Mouse (Mus musculus) heart, embryonic 13.5 days (tissue): ENCODE measurements at regions not wholly inside any gene's neighbourhood (a gene's known extent, or its start where the extent isn't known, plus 50 kb on each side); places are given as distances from the start of the nearest gene placed in this dataset.
A peak's percentile ranks its signal among the peaks of the same experiment; 100 is the strongest.

ENCODE experiments used
- ATAC-seq: fragments of 200-750 bp; cut with Nextera tagmentation; 2 replicates; pipeline ENCODE4 v1.8.0; 2017; ENCODE audit warnings: moderate TSS enrichment; ENCODE audit not compliant: insufficient number of reproducible peaks, low FRiP score, low TSS enrichment; ENCODE audit errors: extremely low read depth
- H3K27ac ChIP-seq: fragments of 300-500 bp; sonication (generic); replicated peaks from 2 replicates; pipeline ENCODE4 v1.5.1; 2015; ENCODE audit warnings: moderate library complexity, mild to moderate bottlenecking, inconsistent platforms
- H3K27me3 ChIP-seq: fragments of 300-500 bp; sonication (generic); replicated peaks from 2 replicates; pipeline ENCODE4 v1.6.1; 2015; ENCODE audit warnings: mild to moderate bottlenecking, inconsistent platforms
- H3K36me3 ChIP-seq: fragments of 300-500 bp; sonication (generic); 2 replicates; pipeline ENCODE4 v1.6.1; 2015; ENCODE audit warnings: mild to moderate bottlenecking, inconsistent platforms
- H3K4me1 ChIP-seq: fragments of 300-500 bp; sonication (generic); 2 replicates; pipeline ENCODE4 v1.6.1; 2015; ENCODE audit warnings: inconsistent platforms
- H3K4me2 ChIP-seq: fragments of 300-500 bp; sonication (generic); 2 replicates; pipeline ENCODE4 v1.6.1; 2015; ENCODE audit warnings: inconsistent platforms, mild to moderate bottlenecking, moderate library complexity
- H3K4me3 ChIP-seq: fragments of 300-500 bp; sonication (generic); 2 replicates; pipeline ENCODE4 v1.5.1; 2015; ENCODE audit warnings: moderate library complexity, mild to moderate bottlenecking, inconsistent platforms
- H3K9ac ChIP-seq: fragments of 300-500 bp; sonication (generic); 2 replicates; pipeline ENCODE4 v1.6.1; 2015; ENCODE audit warnings: inconsistent platforms, mild to moderate bottlenecking, moderate library complexity
- H3K9me3 ChIP-seq: fragments of 300-500 bp; sonication (generic); 2 replicates; pipeline ENCODE4 v1.6.1; 2016; ENCODE audit warnings: inconsistent platforms
- WGBS: fragments of 180-500 bp; shearing (Covaris S2); methylation state at CpG from one replicate; pipeline ENCODE4 v1.1.7; 2015; ENCODE audit warnings: mixed read lengths; 5-methylcytosine and 5-hydroxymethylcytosine counted together

- H3K4me2 ChIP-seq, result no peak overlapping the region
- ATAC-seq, result no peak
- 39% methylated on average over 8 of the region's 8 CpGs for WGBS
- peak overlapping the region; percentile 26; the same call in 1 of the 2 replicates for H3K27ac ChIP-seq
- H3K9me3 ChIP-seq, result no peaks in the 10 kb centered on the region
- H3K4me1 ChIP-seq, result peaks cover 12% of the 10 kb centered on the region
- H3K36me3 ChIP-seq, result no peaks in the 10 kb centered on the region
- H3K27me3 ChIP-seq, result no peaks in the 10 kb centered on the region
- H3K4me3 ChIP-seq, result no peak overlapping the region
- no peak overlapping the region for H3K9ac ChIP-seq
Observed at GRCm38 (mm10) chr15:51574538-51575105, 2310.1 kb upstream of the Gm7489 start.

GRCm38 (mm10) chr15:51583636-51584035 is 2301.1 kb upstream of the Gm7489 start:
- Histone ChIP-seq H3K4me2 (no peak overlapping the region), H3K27ac (no peak overlapping the region), H3K9me3 (no peaks in the 10 kb centered on the region), H3K4me3 (no peak overlapping the region), H3K36me3 (no peaks in the 10 kb centered on the region), H3K27me3 (no peaks in the 10 kb centered on the region), H3K4me1 (no peaks in the 10 kb centered on the region), H3K9ac (no peak overlapping the region)
- ATAC-seq, result no peak
- 83% methylated on average over 1 of the region's 1 CpGs for WGBS

DNA sequence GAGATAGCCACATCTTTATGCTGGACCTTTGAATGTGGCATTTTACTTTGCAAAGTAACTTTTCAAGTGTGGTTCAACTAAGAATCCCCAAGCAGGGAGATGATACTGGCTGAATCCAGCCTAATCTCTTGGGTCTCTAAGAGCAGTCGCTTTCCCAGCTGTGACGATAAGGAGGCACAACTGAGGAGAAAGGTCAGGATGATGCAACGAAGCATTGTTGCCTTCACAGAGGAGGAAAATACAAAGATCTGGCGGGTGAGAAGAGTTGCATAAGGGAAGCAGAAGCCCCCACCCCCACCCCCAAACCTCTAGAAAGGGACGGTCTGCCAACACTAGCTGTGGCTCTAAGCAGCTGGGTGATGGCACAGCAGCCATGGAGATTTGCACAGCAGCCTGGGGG is 2298.6 kb upstream of the Gm7489 start:
- H3K27ac ChIP-seq, result no peak overlapping the region
- H3K4me3 ChIP-seq, result no peak overlapping the region
- whole genome bisulfite sequencing, result 55% methylated on average over 5 of the region's 5 CpGs
- H3K27me3 ChIP-seq, result 0 out of 2 replicates have a peak, but pooled peaks cover 3% of the 10 kb centered on the region
- no peak overlapping the region for H3K9ac ChIP-seq
- H3K4me2 ChIP-seq, result no peak overlapping the region
- no peaks in the 10 kb centered on the region for H3K36me3 ChIP-seq
- H3K9me3 ChIP-seq, result no peaks in the 10 kb centered on the region
- ATAC-seq, result no peak
- H3K4me1 ChIP-seq, result no peaks in the 10 kb centered on the region

- Histone ChIP-seq H3K9me3 (no peaks in the 10 kb centered on the region), H3K27me3 (0 out of 2 replicates have a peak, but pooled peaks cover 3% of the 10 kb centered on the region), H3K4me1 (peaks cover 16% of the 10 kb centered on the region), H3K36me3 (no peaks in the 10 kb centered on the region), H3K27ac (0 out of 2 replicates have a peak overlapping the region, but pooled peaks have one; percentile 42), H3K4me2 (peak overlapping the region; percentile 64), H3K9ac (peak overlapping the region; percentile 63; the same call in 1 of the 2 replicates), H3K4me3 (peak overlapping the region; percentile 32)
- WGBS, result 41% methylated on average over 17 of the region's 17 CpGs
- no peak for ATAC-seq
Observed at GRCm38 (mm10) chr15:51591406-51592068, 2293.2 kb upstream of the Gm7489 start.

- ATAC-seq, result no peak
- Histone ChIP-seq H3K27ac (peak overlapping the region; percentile 42; the same call in 1 of the 2 replicates), H3K27me3 (0 out of 2 replicates have a peak, but pooled peaks cover 3% of the 10 kb centered on the region), H3K4me2 (peak overlapping the region; percentile 64), H3K9ac (peak overlapping the region; percentile 63; the same call in 1 of the 2 replicates), H3K4me3 (peak overlapping the region; percentile 32), H3K4me1 (peaks cover 16% of the 10 kb centered on the region), H3K9me3 (no peaks in the 10 kb centered on the region), H3K36me3 (no peaks in the 10 kb centered on the region)
- 36% methylated on average over 9 of the region's 9 CpGs for WGBS
Observed at GRCm38 (mm10) chr15:51592069-51592435, 2292.7 kb upstream of the Gm7489 start.

DNA sequence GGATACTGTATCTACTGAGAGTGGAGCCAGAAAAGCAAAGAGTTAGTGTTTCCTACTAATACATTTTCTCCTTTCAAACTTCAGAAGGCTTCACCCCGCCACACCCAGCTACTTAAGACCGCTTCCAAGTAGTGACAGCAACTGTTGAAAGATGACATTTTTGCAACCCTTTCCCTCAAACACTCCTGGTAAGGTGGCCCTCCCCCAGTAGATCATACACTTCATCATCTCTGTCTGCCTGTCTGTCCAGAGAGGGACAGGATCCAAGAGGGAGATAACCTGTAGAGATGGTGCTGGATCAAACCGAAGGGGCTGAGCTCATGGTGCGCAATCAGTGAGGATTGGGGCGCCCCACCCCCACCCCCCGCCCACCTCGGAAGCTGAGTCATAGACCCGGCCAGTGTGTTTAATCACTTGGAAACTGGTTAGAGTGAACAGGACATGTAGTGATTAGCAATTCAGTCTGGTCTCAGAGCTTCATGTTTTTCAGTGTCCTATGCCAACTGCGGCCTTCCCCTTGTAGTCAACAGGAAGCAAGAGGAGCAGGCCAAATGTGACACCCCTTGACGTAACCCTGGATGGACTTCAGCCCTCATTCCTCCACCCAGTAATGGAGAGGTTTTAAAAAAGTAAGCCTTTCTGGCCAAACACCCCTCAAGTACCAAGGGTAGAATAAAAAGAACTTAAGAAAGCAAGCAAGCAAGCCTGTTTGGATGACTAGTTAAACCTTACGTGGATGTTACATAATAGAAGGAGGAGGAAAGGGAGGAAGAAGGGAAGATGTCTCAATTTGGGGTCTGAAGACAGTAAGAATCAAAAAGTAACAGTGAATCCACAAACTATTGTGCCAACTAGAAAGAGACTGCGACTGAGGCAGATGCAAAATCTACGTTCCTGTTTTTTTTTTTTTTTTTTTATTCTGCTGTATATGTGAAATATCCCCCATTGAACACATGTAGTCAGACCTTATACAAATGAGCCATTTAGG is 2291.9 kb upstream of the Gm7489 start:
- Histone ChIP-seq H3K27me3 (0 out of 2 replicates have a peak, but pooled peaks cover 3% of the 10 kb centered on the region), H3K9ac (no peak overlapping the region), H3K4me2 (peak overlapping the region; percentile 64), H3K36me3 (no peaks in the 10 kb centered on the region), H3K9me3 (no peaks in the 10 kb centered on the region), H3K4me3 (no peak overlapping the region), H3K27ac (peak overlapping the region; percentile 42; the same call in 1 of the 2 replicates), H3K4me1 (peaks cover 16% of the 10 kb centered on the region)
- 58% methylated on average over 13 of the region's 13 CpGs for WGBS
- ATAC-seq, result no peak; the same call in 1 of the 2 replicates

- 0 out of 2 replicates have a peak, but pooled peaks cover 3% of the 10 kb centered on the region for H3K27me3 ChIP-seq
- ATAC-seq, result no peak
- no peak overlapping the region for H3K4me3 ChIP-seq
- no peak overlapping the region for H3K9ac ChIP-seq
- H3K4me1 ChIP-seq, result peaks cover 16% of the 10 kb centered on the region
- no peak overlapping the region for H3K4me2 ChIP-seq
- H3K27ac ChIP-seq, result no peak overlapping the region
- 45% methylated on average over 5 of the region's 5 CpGs for WGBS
- no peaks in the 10 kb centered on the region for H3K9me3 ChIP-seq
- H3K36me3 ChIP-seq, result no peaks in the 10 kb centered on the region
Observed at GRCm38 (mm10) chr15:51594060-51594459, 2290.6 kb upstream of the Gm7489 start.

GRCm38 (mm10) chr15:51595655-51596054 is 2289.1 kb upstream of the Gm7489 start:
- Histone ChIP-seq H3K4me1 (peaks cover 16% of the 10 kb centered on the region), H3K27me3 (0 out of 2 replicates have a peak, but pooled peaks cover 2% of the 10 kb centered on the region), H3K36me3 (no peaks in the 10 kb centered on the region), H3K9me3 (no peaks in the 10 kb centered on the region), H3K4me2 (no peak overlapping the region), H3K27ac (no peak overlapping the region), H3K9ac (no peak overlapping the region), H3K4me3 (no peak overlapping the region)
- ATAC-seq, result no peak
- WGBS, result 47% methylated on average over 1 of the region's 1 CpGs

- Histone ChIP-seq H3K4me3 (no peak overlapping the region), H3K9ac (no peak overlapping the region), H3K36me3 (no peaks in the 10 kb centered on the region), H3K4me1 (peaks cover 3% of the 10 kb centered on the region; the same call in 1 of the 2 replicates), H3K9me3 (no peaks in the 10 kb centered on the region), H3K27me3 (no peaks in the 10 kb centered on the region), H3K27ac (no peak overlapping the region), H3K4me2 (no peak overlapping the region)
- ATAC-seq, result no peak
- WGBS, result 71% methylated on average over 3 of the region's 3 CpGs
Observed at GRCm38 (mm10) chr15:51597841-51598240, 2286.9 kb upstream of the Gm7489 start.

- H3K27me3 ChIP-seq, result no peaks in the 10 kb centered on the region
- H3K27ac ChIP-seq, result no peak overlapping the region
- H3K4me3 ChIP-seq, result no peak overlapping the region
- no peak overlapping the region for H3K4me2 ChIP-seq
- no peak for ATAC-seq
- H3K9me3 ChIP-seq, result no peaks in the 10 kb centered on the region
- H3K4me1 ChIP-seq, result no peaks in the 10 kb centered on the region
- WGBS, result 40% methylated on average over 10 of the region's 10 CpGs
- no peak overlapping the region for H3K9ac ChIP-seq
- H3K36me3 ChIP-seq, result no peaks in the 10 kb centered on the region
Observed at GRCm38 (mm10) chr15:51601128-51601855, 2283.4 kb upstream of the Gm7489 start.
